18 mouse cellular contexts compared by ENCODE assay signal in genomic region chr3:46758500-46758899, GRCm38 (mm10).
"Had no signal": no experiment of that assay in that cellular context is flagged by ENCODE, and none has a peak within 500 bp of the region (broad histone marks: within the 10 kb centered on the region; RNA-seq: fewer than 3 reads in every experiment).

No protein-coding gene starts in this region.

- DNase-seq: liver, embryonic 13.5 days; liver, postnatal 0 days; lung, adult 2 months; lung, postnatal 14 days; lung, postnatal 36 days; retina, postnatal 1 day; right cerebral cortex, postnatal 14 days; right cerebral cortex, postnatal 4 days; spleen, adult 18-20 months; thymus, adult 2 months; thymus, postnatal 25 days; thymus, postnatal 4 days had no signal

- H3K27ac ChIP-seq: liver, embryonic 13.5 days; liver, embryonic 15.5 days; lung, embryonic 15.5 days; macrophage; midbrain, embryonic 13.5 days; neural tube, embryonic 12.5 days had no signal

- H3K4me3 ChIP-seq: liver, embryonic 13.5 days; liver, embryonic 15.5 days; lung, embryonic 15.5 days; megakaryocyte, embryonic 14.5 days; midbrain, embryonic 13.5 days; neural tube, embryonic 12.5 days had no signal
